Mouse (Mus musculus) kidney, adult 2 months (tissue): ENCODE data around the gene Mms22l. TPM values are rescaled to one million over a fixed set of nuclear protein-coding genes. Genes with fewer than 3 reads are reported as not detected.
"Not testable (repeated sequence)": the region's sequence is repeated elsewhere in the genome, so short reads cannot be mapped to it uniquely, and the experiment has no call there.

Experiments used
- DNase-seq: peaks from one replicate; pipeline ENCODE4 v3.0.0; 2021
- H3K27ac ChIP-seq: fragments of 200-500 bp; 2 replicates; pipeline ENCODE4 v1.5.1; 2012; ENCODE audit warnings: low read depth, low read length, control low read depth, inconsistent platforms; ENCODE audit not compliant: insufficient read depth
- H3K27me3 ChIP-seq: fragments of 200-500 bp; replicated peaks from 2 replicates; pipeline ENCODE4 v1.6.1; 2012; ENCODE audit warnings: mild to moderate bottlenecking, moderate library complexity, low read length, inconsistent platforms; ENCODE audit not compliant: control insufficient read depth, insufficient read depth
- H3K36me3 ChIP-seq: fragments of 200-500 bp; 2 replicates; pipeline ENCODE4 v1.6.1; 2012; ENCODE audit warnings: mild to moderate bottlenecking, moderate library complexity, low read length, inconsistent platforms; ENCODE audit not compliant: control insufficient read depth, insufficient read depth
- H3K4me1 ChIP-seq: fragments of 200-500 bp; 2 replicates; pipeline ENCODE4 v1.6.1; 2011; ENCODE audit warnings: low read length; ENCODE audit not compliant: control insufficient read depth, insufficient read depth
- H3K4me3 ChIP-seq: fragments of 200-500 bp; 2 replicates; pipeline ENCODE4 v1.5.1; 2011; ENCODE audit warnings: mild to moderate bottlenecking, low read depth, low read length, control low read depth; ENCODE audit not compliant: insufficient read depth
- CTCF ChIP-seq: fragments of 200-500 bp; conservative IDR thresholded peaks from 2 replicates; pipeline ENCODE4 v1.5.1; 2011; ENCODE audit warnings: low read depth, mild to moderate bottlenecking, control low read depth, low read length, moderate library complexity, mixed read lengths; ENCODE audit not compliant: insufficient read depth, insufficient read length
- POLR2A ChIP-seq: fragments of 200-500 bp; IDR thresholded peaks from one replicate; pipeline ENCODE4 v1.6.1; 2011; ENCODE audit warnings: low read depth, low read length, control low read depth
- WGBS: fragments of 180-500 bp; shearing (Covaris S2); methylation state at CpG from one replicate; pipeline ENCODE4 v1.1.7; 2018; 5-methylcytosine and 5-hydroxymethylcytosine counted together
- polyA plus RNA-seq: library from polyadenylated mRNA; depleted of rRNA; stranded (reverse); fragments of >200 nt; gene quantifications from 2 replicates; pipeline ENCODE4 v1.2.3, GENCODE M21; 2012

The Mms22l gene
- polyA plus RNA-seq, 1 experiment, result 1.1 TPM

GRCm38 (mm10) chr4:24642306-24642705 lies 146.1 kb downstream of the Mms22l start:
- H3K4me3 ChIP-seq, result no peak overlapping the region
- DNase-seq, result no peak
- H3K4me1 ChIP-seq, result no peaks in the 10 kb centered on the region
- TF ChIP-seq CTCF (no peak), POLR2A (no peak)
- H3K36me3 ChIP-seq, result no peaks in the 10 kb centered on the region
- H3K27me3 ChIP-seq, result no peaks in the 10 kb centered on the region
- WGBS, result 73% methylated on average over 2 of the region's 2 CpGs
- no peak overlapping the region for H3K27ac ChIP-seq

GRCm38 (mm10) chr4:24644735-24645134 lies 148.5 kb downstream of the Mms22l start:
- not testable (repeated sequence) for DNase-seq, H3K27me3 ChIP-seq, H3K27ac ChIP-seq, H3K36me3 ChIP-seq, H3K4me1 ChIP-seq, H3K4me3 ChIP-seq
- WGBS, result 92% methylated on average over 7 of the region's 8 CpGs
